Mouse (Mus musculus): ENCODE results near the gene B130006D01Rik.
A peak's percentile ranks its signal among the peaks of the same experiment; 100 is the strongest.

DNA sequence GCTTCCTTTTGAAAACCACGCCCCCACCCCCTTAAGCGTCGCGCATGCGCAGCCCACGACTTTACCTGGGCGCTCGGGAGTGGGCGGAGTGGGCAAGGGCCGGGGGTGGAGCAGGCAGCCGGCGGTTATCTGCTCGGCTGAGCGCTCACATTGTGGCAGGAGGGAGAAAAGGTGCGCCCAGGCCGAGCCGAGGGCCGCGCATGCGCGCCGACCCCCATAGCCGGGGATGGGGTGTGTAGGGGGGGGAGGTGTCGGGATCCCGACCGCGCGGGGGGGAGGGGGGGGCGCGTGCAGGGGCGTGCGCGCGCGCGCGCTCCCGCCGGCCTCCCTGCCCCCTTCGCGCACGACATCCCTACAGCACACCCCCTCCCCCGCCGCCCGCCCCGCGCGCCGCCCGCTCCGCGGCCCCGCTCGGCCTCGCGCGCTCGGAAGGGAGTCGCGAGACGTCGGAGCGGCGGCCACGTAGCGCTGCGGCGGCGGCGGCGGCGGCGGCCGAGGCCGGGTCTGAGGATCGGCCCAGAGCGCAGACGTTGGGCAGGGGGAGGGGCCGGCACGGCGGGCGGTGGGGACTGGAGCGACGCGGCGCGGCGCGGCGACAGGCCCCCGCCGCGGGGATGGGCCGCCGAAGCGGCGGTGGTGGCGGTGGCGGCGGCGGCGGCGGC is 10.7 kb upstream of the B130006D01Rik start, which contains the start of gene Zfp652:
- TF ChIP-seq CTCF (IDR thresholded peaks at IDR 0.05; ENCODE audit: borderline replicate concordance, control insufficient read depth, extremely low read depth, insufficient read depth, low read length, poor library complexity) (peak; percentile 50; the same call in 1 of the 2 replicates), POLR2A (IDR thresholded peaks at IDR 0.05; ENCODE audit: control insufficient read depth, extremely low read depth, insufficient read depth, low read length, poor library complexity) (peak; percentile 52; the same call in 1 of the 2 replicates)
